Mouse (Mus musculus) MEL (cell line): ENCODE measurements around the gene Rnf212.
"Not testable (repeated sequence)": the region's sequence is repeated elsewhere in the genome, so short reads cannot be mapped to it uniquely, and the experiment has no call there.

Experiments used
- CTCF ChIP-seq, 3 experiments: IDR thresholded peaks in 2 of 3; conservative IDR thresholded peaks in 1 of 3; 2 replicates each; pipeline ENCODE4 v1.5.1; 2011 to 2012; ENCODE audit warnings: low read length in 3 of 3, low read depth in 2 of 3, mild to moderate bottlenecking in 2 of 3, improper control_type of control experiment in 1 of 3, inconsistent platforms in 1 of 3, mixed read lengths in 1 of 3, moderate library complexity in 1 of 3; ENCODE audit not compliant: control insufficient read depth in 1 of 3, insufficient read depth in 1 of 3, poor library complexity in 1 of 3, severe bottlenecking in 1 of 3
- ETS1 ChIP-seq: IDR thresholded peaks from 2 replicates; pipeline ENCODE4 v1.6.1; 2012; ENCODE audit warnings: low read depth, mild to moderate bottlenecking, inconsistent platforms, low read length, improper control_type of control experiment, moderate library complexity
- GATA1 ChIP-seq: IDR thresholded peaks from 2 replicates; pipeline ENCODE4 v1.6.1; 2011; ENCODE audit warnings: low read depth, low read length, improper control_type of control experiment
- JUND ChIP-seq: IDR thresholded peaks from 2 replicates; pipeline ENCODE4 v1.6.1; 2011; ENCODE audit warnings: low read depth, mild to moderate bottlenecking, improper control_type of control experiment, low read length
- MYB ChIP-seq: IDR thresholded peaks from 2 replicates; pipeline ENCODE4 v1.6.1; 2011; ENCODE audit warnings: mild to moderate bottlenecking, low read depth, low read length, improper control_type of control experiment

GRCm38 (mm10) chr5:108751258-108751657, 23.5 kb downstream of the Rnf212 start:
- not testable (repeated sequence) for TF ChIP-seq GATA1; CTCF (IDR thresholded peaks at IDR 0.05 in 2 of 3, conservative IDR thresholded peaks at IDR 0.05 in 1 of 3; ENCODE audit: control insufficient read depth in 1 of 3, insufficient read depth in 1 of 3, low read depth in 2 of 3, low read length in 3 of 3, poor library complexity in 1 of 3, severe bottlenecking in 1 of 3); ETS1; MYB; JUND
